Mouse (Mus musculus) gastrocnemius, postnatal 14 days (tissue): Measurements from ENCODE around the gene Col26a1. TPM values are rescaled to one million over a fixed set of nuclear protein-coding genes. Genes with fewer than 3 reads are reported as not detected.
A peak's percentile ranks its signal among the peaks of the same experiment; 100 is the strongest.
"Not testable (repeated sequence)": the region's sequence is repeated elsewhere in the genome, so short reads cannot be mapped to it uniquely, and the experiment has no call there.

ENCODE experiments used
- DNase-seq: peaks from one replicate; pipeline ENCODE4 v3.0.0; 2021; ENCODE audit warnings: mixed read lengths
- intact Hi-C: fragments of 180-260 bp; cut with DNase I; formaldehyde crosslinking; loops from one replicate; pipeline ENCODE4 v1.15.1; 2025; ENCODE audit warnings: low total_unique reads
- total RNA-seq, 2 experiments: library from RNA; stranded (reverse); gene quantifications; 2 replicates each; pipeline ENCODE4 v1.2.3; 2021

The Col26a1 gene
- total RNA-seq, 2 experiments from 2014 or later: 11.7 to 13.5 TPM

- intact Hi-C loops: no loop called here
- no peak for DNase-seq
Measured at GRCm38 (mm10) chr5:136771132-136771531, 111.9 kb downstream of the Col26a1 start.

GRCm38 (mm10) chr5:136767304-136767703 lies 115.7 kb downstream of the Col26a1 start:
- intact Hi-C loops: no loop called here
- DNase-seq: no peak

- intact Hi-C loops: no loop called here
- DNase-seq: no peak
Measured at GRCm38 (mm10) chr5:136764157-136764669, 118.8 kb downstream of the Col26a1 start.

DNA sequence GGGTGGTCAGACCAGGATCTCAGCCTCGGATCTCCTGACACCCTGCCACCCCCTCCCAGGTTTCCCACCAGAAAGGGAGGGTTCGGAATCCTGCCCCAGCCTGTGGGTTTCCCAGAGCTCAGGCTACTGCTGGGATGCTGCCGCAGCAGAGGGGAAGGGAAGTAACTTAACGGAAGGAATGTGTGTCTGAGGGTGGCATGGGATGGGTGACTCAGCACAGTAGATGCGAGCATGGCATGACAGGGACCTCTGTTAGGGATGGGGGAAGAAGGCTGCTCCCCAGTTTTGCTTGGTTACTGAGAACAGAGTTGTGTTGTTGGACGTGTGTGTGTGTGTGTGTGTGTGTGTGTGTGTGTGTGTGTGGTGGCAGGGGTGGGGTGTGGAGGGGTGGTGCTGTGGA lies 122.7 kb downstream of the Col26a1 start:
- DNase-seq: no peak
- intact Hi-C loops: no loop called here

GRCm38 (mm10) chr5:136759781-136760180 lies 123.2 kb downstream of the Col26a1 start:
- intact Hi-C loops: loop anchor here (5.0 kb wide), 1 partner anchor 502 kb away; no protein-coding TSS in a partner anchor
- DNase-seq: no peak

GRCm38 (mm10) chr5:136755696-136756095 lies 127.3 kb downstream of the Col26a1 start:
- intact Hi-C loops: loop anchor here (5.0 kb wide), 1 partner anchor 498 kb away; no protein-coding TSS in a partner anchor

DNA sequence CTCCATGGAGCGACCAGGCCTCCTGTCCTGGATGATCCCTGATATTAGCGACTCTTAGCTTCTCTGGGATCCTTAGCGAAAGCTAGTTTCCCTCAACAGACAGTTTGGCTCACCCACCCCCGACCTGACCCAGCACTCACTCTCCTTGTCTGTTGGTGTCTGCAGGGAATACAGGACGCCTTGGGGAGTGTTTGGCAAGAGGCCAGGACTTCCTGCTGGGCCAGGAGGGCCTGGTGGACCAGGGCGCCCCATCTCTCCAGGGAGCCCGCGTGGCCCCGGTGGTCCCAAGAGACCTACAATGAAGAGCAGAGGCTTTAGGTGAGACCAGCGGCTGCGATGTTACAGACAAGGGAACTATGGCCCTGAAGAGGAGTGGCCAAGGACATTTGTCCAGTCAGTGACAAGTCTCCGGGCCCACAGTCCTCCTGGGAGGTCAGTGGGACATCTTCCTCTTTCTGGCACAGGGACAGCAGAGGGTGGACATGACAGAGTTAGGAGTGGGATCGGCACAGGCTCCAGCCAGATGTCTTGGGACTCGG lies 128.9 kb downstream of the Col26a1 start:
- intact Hi-C loops: no loop called here
- no peak for DNase-seq

More at GRCm38 (mm10) chr5:136755696-136756095, 127.3 kb downstream of the Col26a1 start:
- DNase-seq: peak; percentile 42

DNA sequence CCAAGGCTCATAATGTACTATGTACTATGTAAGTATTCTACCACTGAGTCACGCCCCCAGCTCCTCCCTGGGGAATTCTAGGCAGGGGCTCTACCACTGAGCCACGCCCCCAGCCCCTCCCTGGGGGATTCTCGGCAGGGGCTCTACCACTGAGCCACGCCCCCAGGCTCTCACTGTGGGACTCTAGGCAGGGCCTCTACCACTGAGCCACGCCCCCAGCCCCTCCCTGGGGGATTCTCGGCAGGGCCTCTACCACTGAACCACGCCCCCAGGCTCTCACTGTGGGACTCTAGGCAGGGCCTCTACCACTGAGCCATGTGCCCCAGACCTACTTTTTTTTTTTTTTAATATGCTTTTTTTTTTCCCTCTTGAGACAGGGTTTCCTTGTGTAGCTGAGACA lies 129.8 kb downstream of the Col26a1 start:
- intact Hi-C loops, DNase-seq: not testable (repeated sequence)

GRCm38 (mm10) chr5:136752104-136752503 lies 130.9 kb downstream of the Col26a1 start:
- no peak for DNase-seq
- intact Hi-C loops: no loop called here

DNA sequence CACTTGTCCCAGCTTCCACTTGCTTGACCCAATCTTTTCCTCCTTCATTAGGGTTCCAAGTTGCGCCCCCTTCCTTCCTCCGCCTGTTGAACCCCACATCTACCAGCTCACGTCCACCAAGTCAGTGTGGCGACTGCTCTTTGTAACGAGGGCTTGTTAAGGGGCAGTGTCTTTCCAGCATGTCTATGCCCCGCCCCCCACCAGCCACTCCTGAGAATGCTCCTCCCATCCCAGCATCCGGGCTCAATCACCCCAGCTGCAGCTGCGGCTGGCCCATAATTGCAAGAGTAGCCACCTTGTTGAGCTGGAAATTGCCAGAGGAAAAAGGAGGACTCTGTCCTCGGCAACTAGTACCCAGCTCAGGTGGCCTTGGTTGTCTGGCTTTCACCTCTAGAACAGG lies 136.4 kb downstream of the Col26a1 start:
- no peak for DNase-seq
- intact Hi-C loops: no loop called here

- intact Hi-C loops: no loop called here
- DNase-seq: no peak
Measured at GRCm38 (mm10) chr5:136738918-136739317, 144.1 kb downstream of the Col26a1 start.

DNA sequence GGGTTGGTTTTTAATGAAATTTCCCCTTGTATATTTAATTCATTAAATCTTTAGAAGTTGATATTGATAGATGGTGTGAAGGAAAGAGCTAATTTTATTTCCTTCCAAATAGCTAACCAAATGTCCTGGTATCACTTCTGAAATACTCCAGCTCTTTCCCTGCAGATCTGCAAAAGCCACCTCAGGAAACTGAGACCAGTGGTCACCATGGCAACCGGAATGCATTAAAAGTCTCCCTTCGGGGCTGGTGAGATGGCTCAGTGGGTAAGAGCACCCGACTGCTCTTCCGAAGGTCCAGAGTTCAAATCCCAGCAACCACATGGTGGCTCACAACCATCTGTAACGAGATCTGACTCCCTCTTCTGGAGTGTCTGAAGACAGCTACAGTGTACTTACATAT lies 156.7 kb downstream of the Col26a1 start:
- DNase-seq, intact Hi-C loops: not testable (repeated sequence)

DNA sequence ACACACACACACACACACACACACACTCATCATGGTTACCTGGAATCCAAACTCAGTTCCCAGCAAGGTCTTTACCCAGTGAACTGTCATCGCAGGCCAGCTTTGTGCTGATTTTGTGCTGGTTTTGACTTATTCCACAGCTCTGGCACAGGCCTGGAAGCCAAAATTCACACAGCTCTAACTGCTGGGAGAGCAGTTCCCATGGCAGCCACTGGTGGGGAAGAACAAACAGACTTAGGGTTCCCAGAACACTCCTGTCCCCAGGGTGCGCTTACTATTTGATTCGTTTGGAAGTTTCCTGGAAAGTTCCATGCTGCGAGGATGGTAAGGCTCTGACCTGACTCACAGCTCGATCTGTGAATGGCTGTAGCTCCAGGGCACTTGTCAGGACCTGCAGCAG lies 161.4 kb downstream of the Col26a1 start:
- intact Hi-C loops: no loop called here
- peak; percentile 12 for DNase-seq

DNA sequence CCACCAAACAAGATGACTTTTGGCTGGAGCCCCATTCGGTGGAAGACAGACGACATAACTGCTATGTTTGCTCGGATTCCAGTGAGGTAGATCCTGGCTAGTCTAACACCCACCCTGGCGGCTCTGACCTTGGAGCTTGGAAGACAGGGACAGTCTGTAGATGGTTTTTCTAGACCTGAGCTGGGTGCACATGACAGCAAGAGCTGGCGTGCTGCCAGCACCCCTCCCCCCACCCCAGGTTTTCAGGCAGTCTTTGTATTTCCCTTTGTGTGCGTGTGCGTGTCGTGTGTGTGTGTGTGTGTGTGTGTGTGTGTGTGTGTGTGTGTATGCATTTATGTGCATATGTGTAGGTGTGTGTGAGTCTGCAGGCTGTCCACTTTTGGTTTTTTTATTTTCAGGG lies 164.4 kb downstream of the Col26a1 start:
- intact Hi-C loops: no loop called here
- DNase-seq: no peak

DNA sequence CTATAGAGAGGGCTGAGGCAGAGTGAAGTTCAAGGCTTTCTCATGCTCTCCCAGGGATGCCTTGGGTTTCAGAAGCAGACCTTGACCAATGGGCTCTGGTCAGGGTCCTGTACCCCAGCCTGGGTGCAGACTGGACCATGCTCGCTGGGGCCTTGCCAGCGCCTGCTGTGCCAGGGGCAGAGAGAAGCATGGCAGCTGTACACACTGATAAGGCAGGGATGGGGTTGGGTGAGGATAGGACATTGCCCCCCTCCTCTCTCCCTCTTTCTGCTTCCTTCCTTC lies 165.5 kb downstream of the Col26a1 start:
- intact Hi-C loops: no loop called here

DNA sequence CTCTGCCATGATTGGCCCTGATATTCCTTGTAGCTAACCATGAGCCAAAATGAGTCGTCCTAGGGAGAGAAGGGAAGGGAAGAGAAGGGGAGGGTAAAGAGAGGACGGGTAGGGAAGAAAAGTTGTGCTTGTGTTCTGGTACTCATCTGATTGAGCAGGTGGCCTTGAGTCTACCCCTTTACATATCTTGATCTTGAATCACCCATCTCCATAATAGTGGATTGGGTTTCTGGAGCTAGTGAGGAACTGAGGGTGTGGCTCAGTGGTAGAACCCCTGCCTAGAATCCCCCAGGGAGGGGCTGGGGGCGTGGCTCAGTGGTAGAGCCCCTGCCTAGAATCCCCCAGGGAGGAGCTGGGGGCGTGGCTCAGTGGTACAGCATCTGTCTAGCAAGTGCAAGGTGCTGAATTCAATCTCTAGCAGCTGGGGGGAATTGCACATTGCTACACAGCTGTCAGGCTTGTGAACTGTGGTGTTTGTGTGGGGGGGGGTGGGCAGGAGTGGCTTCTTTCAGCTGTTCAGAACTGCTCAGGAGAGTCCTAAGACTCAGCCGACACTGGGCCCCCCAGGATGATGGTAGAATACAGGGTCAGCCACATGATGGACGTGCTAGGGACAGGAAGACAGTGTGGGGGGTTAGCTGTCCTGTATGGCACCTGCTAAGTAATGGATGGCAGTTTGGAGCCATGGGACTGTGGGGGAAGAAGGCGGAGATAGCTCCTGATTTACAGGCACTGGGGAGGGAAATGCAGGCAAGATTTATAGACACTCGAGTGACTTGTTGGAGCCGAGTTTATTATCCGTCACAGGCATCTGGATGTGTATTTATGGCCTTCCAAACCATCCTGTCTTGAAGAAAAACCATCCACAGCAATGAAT lies 166.1 kb downstream of the Col26a1 start:
- DNase-seq: no peak
- intact Hi-C loops: no loop called here

More for the DNA sequence above, 165.5 kb downstream of the Col26a1 start:
- no peak for DNase-seq

- peak; percentile 31 for DNase-seq
- intact Hi-C loops: no loop called here
Measured at GRCm38 (mm10) chr5:136714879-136715278, 168.1 kb downstream of the Col26a1 start.

DNA sequence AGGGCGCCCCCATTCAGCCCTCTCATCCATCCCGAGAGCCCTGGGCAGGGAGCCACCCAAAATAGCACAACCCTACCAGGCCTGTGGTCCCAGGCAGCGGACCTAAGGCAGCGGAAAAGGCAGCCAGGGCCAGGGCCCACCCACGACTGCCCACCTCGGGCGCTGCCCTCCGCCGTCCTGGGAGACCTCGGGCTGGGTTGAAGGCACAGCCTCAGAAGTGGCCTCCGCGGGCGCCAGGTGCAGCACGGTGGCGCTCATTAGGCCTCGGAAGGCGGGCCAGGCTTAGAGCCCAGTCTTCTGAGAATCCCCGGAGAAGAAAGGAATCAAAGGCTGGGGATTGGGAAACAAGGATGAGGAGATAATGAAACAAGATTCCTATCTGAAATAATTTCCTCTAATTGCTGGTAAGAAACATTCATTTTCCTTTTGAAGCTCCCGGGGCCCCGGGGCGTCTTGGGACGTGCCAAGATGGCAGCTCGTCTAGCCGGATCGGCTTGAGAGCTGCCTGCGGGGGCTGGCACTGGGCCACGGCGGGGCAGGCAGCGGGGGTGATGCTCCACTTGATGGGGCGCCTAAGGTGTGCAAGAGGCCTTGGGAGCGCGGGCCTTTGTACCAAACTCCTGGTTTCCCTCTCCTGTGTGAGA lies 168.7 kb downstream of the Col26a1 start:
- intact Hi-C loops: no loop called here
- no peak for DNase-seq

GRCm38 (mm10) chr5:136710742-136711141 lies 172.3 kb downstream of the Col26a1 start:
- intact Hi-C loops: no loop called here

GRCm38 (mm10) chr5:136708116-136708515 lies 174.9 kb downstream of the Col26a1 start:
- no peak for DNase-seq

More at GRCm38 (mm10) chr5:136710742-136711141, 172.3 kb downstream of the Col26a1 start:
- no peak for DNase-seq

More at GRCm38 (mm10) chr5:136708116-136708515, 174.9 kb downstream of the Col26a1 start:
- intact Hi-C loops: loop anchor here (5.0 to 10.0 kb wide), 3 partner anchors 83 to 431 kb away; no protein-coding TSS in a partner anchor
